Mouse (Mus musculus) urinary bladder, adult 2 months (tissue): ENCODE results near the gene Prss38. TPM values are rescaled to one million over a fixed set of nuclear protein-coding genes. Genes with fewer than 3 reads are reported as not detected.

Source experiments
- DNase-seq: peaks from one replicate; pipeline ENCODE4 v3.0.0; 2022; ENCODE audit warnings: low spot score
- polyA plus RNA-seq: library from polyadenylated mRNA; depleted of rRNA; stranded (reverse); fragments of >200 nt; gene quantifications from 2 replicates; pipeline ENCODE4 v1.2.3, GENCODE M21; 2012; rRNA removed

Gene Prss38
- polyA plus RNA-seq, 1 experiment, result 0.06 TPM

DNA sequence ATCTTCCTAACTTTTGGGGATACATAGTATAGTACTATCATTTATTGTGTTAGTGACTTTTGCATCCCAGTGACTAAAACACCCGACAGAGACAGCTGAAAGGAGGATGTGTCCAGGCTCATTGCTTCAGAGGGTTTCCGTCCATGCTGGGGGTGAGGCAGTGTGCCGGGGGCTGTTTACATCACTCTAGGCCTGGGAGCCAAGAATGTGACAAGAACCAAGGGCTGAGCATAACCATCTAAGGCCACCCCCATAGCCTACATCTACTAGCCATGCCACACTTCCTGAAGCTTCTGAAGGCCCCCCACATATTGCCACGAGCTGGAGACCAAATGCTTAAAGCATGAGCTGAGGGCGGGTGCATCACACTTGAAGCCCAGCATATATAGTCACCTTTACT is 50.7 kb downstream of the Prss38 start:
- DNase-seq, result no peak

- no peak for DNase-seq
These were observed 52.5 kb downstream of the Prss38 start for GRCm38 (mm10) chr11:59322988-59323387.

Other genes with a start within 250 kb of the Prss38 start
- gene Obscn, start 239.3 kb downstream of the Prss38 start, polyA plus RNA-seq, result 0.14 and 0.22 TPM in 2 replicates
- 3.8 and 4.0 TPM in 2 replicates for gene Iba57, start 211.9 kb downstream of the Prss38 start, polyA plus RNA-seq
- 8.9 and 9.5 TPM in 2 replicates for gene Gjc2, start 192.4 kb downstream of the Prss38 start, polyA plus RNA-seq
- gene Guk1, start 183.4 kb downstream of the Prss38 start, polyA plus RNA-seq, result 99.0 and 118 TPM in 2 replicates
- gene Mrpl55, start 173.2 kb downstream of the Prss38 start, polyA plus RNA-seq, result 35.2 and 35.4 TPM in 2 replicates
- 23.8 and 26.1 TPM in 2 replicates for gene 2310033P09Rik, start 167.3 kb downstream of the Prss38 start, polyA plus RNA-seq
- 531 and 605 TPM in 2 replicates for gene Arf1, start 147.4 kb downstream of the Prss38 start, polyA plus RNA-seq
- gene Wnt3a, start 84.9 kb downstream of the Prss38 start, polyA plus RNA-seq, result 0.03 TPM in 2 replicates
- 11.6 and 11.7 TPM in 2 replicates for gene Wnt9a, start 68.7 kb downstream of the Prss38 start, polyA plus RNA-seq
- 5.3 and 5.9 TPM in 2 replicates for gene Jmjd4, start 74.4 kb upstream of the Prss38 start, polyA plus RNA-seq
- 61.7 and 66.2 TPM in 2 replicates for gene Snap47, start 75.5 kb upstream of the Prss38 start, polyA plus RNA-seq
- 5.6 and 6.2 TPM in 2 replicates for gene Zfp867, start 96.8 kb upstream of the Prss38 start, polyA plus RNA-seq
- 8.3 and 13.8 TPM in 2 replicates for gene Zkscan17, start 151.1 kb upstream of the Prss38 start, polyA plus RNA-seq
- 0.70 and 0.75 TPM in 2 replicates for gene Nlrp3, start 165.9 kb upstream of the Prss38 start, polyA plus RNA-seq
- not detected in 2 replicates for gene Olfr222, start 200.6 kb upstream of the Prss38 start, polyA plus RNA-seq
- gene Olfr223, start 217.6 kb upstream of the Prss38 start, polyA plus RNA-seq, result not detected in 2 replicates